Mouse (Mus musculus) olfactory bulb, adult 2 months (tissue): ENCODE data around the gene Dok5. TPM values are rescaled to one million over a fixed set of nuclear protein-coding genes. Genes with fewer than 3 reads are reported as not detected.

ENCODE experiments used
- H3K27ac ChIP-seq: fragments of 200-500 bp; 2 replicates; pipeline ENCODE4 v1.5.1; 2012; ENCODE audit warnings: low read depth, low read length; ENCODE audit not compliant: insufficient read depth
- H3K4me1 ChIP-seq: fragments of 200-500 bp; 2 replicates; pipeline ENCODE4 v1.6.1; 2012; ENCODE audit warnings: low read length; ENCODE audit not compliant: control insufficient read depth, insufficient read depth
- H3K4me3 ChIP-seq: fragments of 200-500 bp; 2 replicates; pipeline ENCODE4 v1.5.1; 2012; ENCODE audit warnings: mild to moderate bottlenecking, low read depth, low read length, moderate library complexity; ENCODE audit not compliant: insufficient read depth
- CTCF ChIP-seq: fragments of 200-500 bp; IDR thresholded peaks from 2 replicates; pipeline ENCODE4 v1.5.1; 2012; ENCODE audit warnings: low read depth, mild to moderate bottlenecking, low read length, moderate library complexity; ENCODE audit not compliant: insufficient read depth
- POLR2A ChIP-seq: fragments of 200-500 bp; IDR thresholded peaks from 2 replicates; pipeline ENCODE4 v1.6.1; 2012; ENCODE audit warnings: mild to moderate bottlenecking, low read depth, low read length, moderate library complexity; ENCODE audit not compliant: insufficient read depth
- whole genome bisulfite sequencing: fragments of 180-500 bp; shearing (Covaris S2); methylation state at CpG from one replicate; pipeline ENCODE4 v1.1.7; 2018; 5-methylcytosine and 5-hydroxymethylcytosine counted together
- polyA plus RNA-seq: library from polyadenylated mRNA; stranded (reverse); fragments of >200 nt; gene quantifications from 2 replicates; pipeline ENCODE4 v1.2.4, GENCODE M21; 2012; ENCODE audit warnings: low replicate concordance; ENCODE audit not compliant: missing spikeins, insufficient read depth, insufficient read length

Gene Dok5
- polyA plus RNA-seq, 1 experiment, result not detected

- H3K4me3 ChIP-seq, result no peak overlapping the region
- WGBS, result 87% methylated on average over 3 of the region's 3 CpGs
- peaks cover 5% of the 10 kb centered on the region for H3K4me1 ChIP-seq
- no peak overlapping the region for H3K27ac ChIP-seq
- TF ChIP-seq CTCF (no peak), POLR2A (no peak)
Measured at GRCm38 (mm10) chr2:170871469-170871868, 139.9 kb downstream of the Dok5 start.

GRCm38 (mm10) chr2:170873382-170873781 lies 141.8 kb downstream of the Dok5 start:
- TF ChIP-seq POLR2A (no peak), CTCF (no peak)
- WGBS, result 10% methylated on average over 8 of the region's 8 CpGs

DNA sequence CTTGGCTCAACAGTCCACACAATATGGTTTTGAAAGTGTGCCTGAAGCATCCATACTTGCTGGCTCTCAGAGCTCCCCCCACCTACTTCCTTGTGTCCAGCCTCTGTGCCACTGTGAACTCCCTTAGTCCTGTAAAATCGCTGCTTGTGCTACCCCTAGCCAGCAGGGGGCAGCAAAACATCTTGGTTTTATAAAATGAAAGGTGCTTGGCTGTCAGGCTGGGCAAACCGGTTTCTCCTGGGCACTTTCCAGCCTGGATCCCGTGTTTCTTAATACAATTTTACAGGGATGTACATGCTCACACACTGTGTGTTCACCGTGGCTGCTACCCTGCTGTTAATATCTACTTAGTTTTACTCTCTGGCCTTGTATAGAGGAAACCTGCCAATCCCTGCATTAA lies 145.9 kb downstream of the Dok5 start:
- Histone ChIP-seq H3K4me1 (no peaks in the 10 kb centered on the region), H3K4me3 (no peak overlapping the region), H3K27ac (no peak overlapping the region)
- WGBS, result 2% methylated on average over 4 of the region's 4 CpGs
- TF ChIP-seq POLR2A, result no peak
- TF ChIP-seq CTCF, result peak; percentile 49; the same call in 1 of the 2 replicates

More at GRCm38 (mm10) chr2:170873382-170873781, 141.8 kb downstream of the Dok5 start:
- Histone ChIP-seq H3K4me3 (no peak overlapping the region), H3K4me1 (peaks cover 5% of the 10 kb centered on the region), H3K27ac (no peak overlapping the region)

GRCm38 (mm10) chr2:170877936-170878335 lies 146.3 kb downstream of the Dok5 start:
- TF ChIP-seq POLR2A (no peak), CTCF (no peak)
- no peak overlapping the region for H3K27ac ChIP-seq
- no peak overlapping the region for H3K4me3 ChIP-seq
- no peaks in the 10 kb centered on the region for H3K4me1 ChIP-seq
- WGBS, result 65% methylated on average over 5 of the region's 5 CpGs

DNA sequence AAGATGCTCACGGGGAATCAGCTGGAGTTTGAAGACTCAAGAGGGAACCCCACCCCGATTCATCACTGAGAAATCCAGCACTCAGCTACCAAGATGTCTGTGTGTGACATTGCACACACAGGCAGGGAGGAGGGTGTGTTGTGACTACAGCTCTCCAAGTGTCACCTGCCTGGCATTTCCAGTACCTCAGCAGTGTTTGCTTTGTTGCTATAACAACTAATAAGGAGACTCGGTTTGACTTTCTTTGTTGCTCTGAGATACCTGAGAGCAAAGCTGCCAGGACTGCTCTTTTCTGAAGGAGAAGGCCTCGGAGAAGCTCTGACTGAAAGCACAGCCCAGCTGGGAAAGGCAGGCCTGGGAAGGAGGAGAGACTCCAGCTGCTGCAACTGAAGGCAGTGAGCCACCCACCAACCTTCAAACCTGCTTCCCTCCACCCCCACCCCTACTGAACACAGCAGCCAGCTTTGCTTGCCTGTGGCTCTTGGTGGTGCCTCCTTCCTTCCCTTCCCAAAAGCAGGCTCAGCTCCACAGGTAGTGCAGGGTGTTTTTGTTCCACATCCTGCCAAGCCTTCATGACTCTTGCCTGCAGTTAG lies 152.7 kb downstream of the Dok5 start:
- TF ChIP-seq CTCF, result no peak
- TF ChIP-seq POLR2A, result no peak

GRCm38 (mm10) chr2:170887984-170888383 lies 156.4 kb downstream of the Dok5 start:
- H3K27ac ChIP-seq, result no peak overlapping the region
- no peak overlapping the region for H3K4me3 ChIP-seq
- 62% methylated on average over 9 of the region's 9 CpGs for WGBS
- H3K4me1 ChIP-seq, result peaks cover 3% of the 10 kb centered on the region; the same call in 1 of the 2 replicates
- no peak for TF ChIP-seq POLR2A
- TF ChIP-seq CTCF, result no peak

More for the DNA sequence above, 152.7 kb downstream of the Dok5 start:
- WGBS, result 57% methylated on average over 4 of the region's 4 CpGs
- H3K27ac ChIP-seq, result no peak overlapping the region
- no peak overlapping the region for H3K4me3 ChIP-seq
- H3K4me1 ChIP-seq, result peaks cover 3% of the 10 kb centered on the region; the same call in 1 of the 2 replicates

DNA sequence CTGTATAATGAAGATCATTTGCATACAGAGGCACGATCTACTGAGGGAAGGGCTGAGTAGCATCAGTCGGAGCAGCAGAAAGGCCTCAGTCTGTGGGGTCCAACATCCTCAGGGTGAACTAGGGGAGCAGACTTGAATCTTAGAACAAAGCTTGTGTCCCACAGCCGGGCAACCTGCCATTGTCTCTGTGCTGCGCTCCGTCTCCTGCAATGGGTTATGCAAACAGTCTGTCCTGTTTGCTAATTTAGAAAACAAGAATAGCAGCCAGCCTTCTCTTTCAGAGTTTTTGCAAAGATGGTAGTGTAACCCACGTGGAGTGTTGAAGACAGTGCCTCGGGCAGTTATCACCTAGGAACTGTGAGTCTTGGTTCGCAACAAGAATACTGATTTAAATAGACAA lies 163.5 kb downstream of the Dok5 start:
- H3K4me1 ChIP-seq, result no peaks in the 10 kb centered on the region
- TF ChIP-seq CTCF, result no peak
- no peak for TF ChIP-seq POLR2A
- no peak overlapping the region for H3K4me3 ChIP-seq
- WGBS, result 51% methylated on average over 8 of the region's 8 CpGs
- H3K27ac ChIP-seq, result no peak overlapping the region

DNA sequence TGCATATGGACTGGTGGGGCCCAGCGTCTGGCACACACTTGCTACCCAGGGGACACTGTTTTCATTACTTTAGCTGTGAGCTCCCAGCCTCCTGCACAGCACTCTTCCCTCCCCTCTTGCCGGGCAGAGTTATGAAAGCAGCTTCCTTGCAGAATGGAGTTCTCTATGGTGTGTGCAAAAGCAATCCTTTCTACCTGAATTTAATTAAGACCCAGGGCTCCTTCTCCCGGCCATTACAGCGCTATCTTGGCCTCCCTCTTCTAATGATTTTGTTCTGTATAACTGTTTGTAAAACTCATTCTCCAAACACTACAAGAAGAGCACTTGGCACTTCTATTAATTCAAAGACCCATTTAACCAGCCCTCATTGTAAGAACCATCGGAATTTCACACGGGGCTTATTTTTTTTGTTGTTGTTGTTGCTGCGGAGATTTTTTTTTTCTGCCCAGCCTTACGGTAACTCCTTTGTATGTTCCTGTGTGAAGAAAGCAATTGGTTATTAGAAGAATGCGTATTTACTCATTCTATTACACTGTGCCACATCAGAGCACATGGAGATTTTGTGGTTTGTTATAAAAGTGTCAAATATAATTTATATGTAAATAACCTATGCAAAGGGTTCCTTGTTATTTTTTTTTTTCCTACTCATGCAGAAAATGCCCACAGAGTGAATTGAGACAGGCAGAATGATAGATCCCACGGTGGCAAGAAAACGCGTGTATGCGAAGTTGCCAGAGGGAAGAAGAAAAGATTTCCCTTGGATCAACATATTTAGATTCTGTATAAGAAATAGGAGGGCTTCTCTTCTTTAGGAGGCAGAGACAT lies 170.8 kb downstream of the Dok5 start:
- no peak for TF ChIP-seq CTCF
- TF ChIP-seq POLR2A, result no peak
- no peaks in the 10 kb centered on the region for H3K4me1 ChIP-seq
- no peak overlapping the region for H3K4me3 ChIP-seq
- H3K27ac ChIP-seq, result no peak overlapping the region
- WGBS, result 22% methylated on average over 13 of the region's 13 CpGs

DNA sequence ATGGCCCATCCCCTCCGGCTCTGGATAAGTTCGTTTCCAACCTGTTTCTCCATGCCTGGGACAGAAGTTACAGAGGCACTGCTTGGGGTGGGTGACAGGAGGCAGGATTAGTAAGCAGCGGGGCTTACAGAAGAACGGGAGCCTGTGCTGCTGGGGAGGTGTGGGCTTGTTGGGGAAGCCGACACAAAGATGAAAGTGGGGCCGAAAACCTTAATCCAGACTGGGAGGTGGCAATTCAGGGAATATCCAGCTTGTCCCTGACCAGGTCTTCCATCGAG lies 171.4 kb downstream of the Dok5 start:
- Histone ChIP-seq H3K4me1 (no peaks in the 10 kb centered on the region), H3K4me3 (no peak overlapping the region), H3K27ac (no peak overlapping the region)
- 25% methylated on average over 7 of the region's 7 CpGs for WGBS
- TF ChIP-seq POLR2A (no peak), CTCF (no peak)
